Comparison of ENCODE assay signal across 23 mouse cellular contexts in the genomic region with DNA sequence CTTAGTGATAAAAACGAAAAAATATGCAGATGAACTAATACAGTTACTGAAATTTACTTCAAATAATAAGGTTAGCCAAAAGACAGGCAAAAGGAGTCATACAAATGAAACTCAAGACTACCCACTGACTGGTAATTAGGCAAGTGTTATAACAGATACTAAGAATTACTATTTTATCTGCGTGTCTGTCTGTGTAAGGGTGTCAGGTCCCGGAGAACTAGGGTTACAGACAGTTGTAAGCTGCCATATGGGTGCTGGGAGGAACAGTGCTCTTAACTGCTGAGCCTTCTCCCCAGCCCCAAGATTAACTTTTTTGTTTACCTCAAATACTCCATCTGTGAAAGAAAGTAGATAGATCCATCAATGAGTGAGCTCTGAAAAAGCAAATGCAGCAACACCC. TPM values are rescaled to one million over a fixed set of nuclear protein-coding genes. Genes with fewer than 3 reads are reported as not detected.
"Had no signal": no experiment of that assay in that cellular context is flagged by ENCODE, and none has a peak within 500 bp of the region (broad histone marks: within the 10 kb centered on the region; RNA-seq: fewer than 3 reads in every experiment).

No protein-coding gene starts in this region.

- ATAC-seq: intestine, embryonic 15.5 days; midbrain, embryonic 13.5 days; midbrain, embryonic 16.5 days had no signal

- H3K9me3 ChIP-seq: intestine, embryonic 15.5 days; limb, embryonic 10.5 days; limb, embryonic 13.5 days; lung, embryonic 15.5 days; midbrain, embryonic 13.5 days; neural tube, embryonic 13.5 days; stomach, embryonic 15.5 days had no signal

- H3K4me3 ChIP-seq: intestine, embryonic 15.5 days; layer of hippocampus, adult 2 months; limb, embryonic 10.5 days; limb, embryonic 13.5 days; lung, embryonic 15.5 days; midbrain, embryonic 13.5 days; myocyte; neural tube, embryonic 13.5 days; stomach, embryonic 15.5 days had no signal

- H3K4me2 ChIP-seq: intestine, embryonic 15.5 days; limb, embryonic 13.5 days; lung, embryonic 15.5 days; midbrain, embryonic 13.5 days; neural tube, embryonic 13.5 days; stomach, embryonic 15.5 days had no signal

- H3K27me3 ChIP-seq: intestine, embryonic 15.5 days; limb, embryonic 13.5 days; lung, embryonic 15.5 days; midbrain, embryonic 13.5 days; neural tube, embryonic 13.5 days; stomach, embryonic 15.5 days had no signal

- H3K4me1 ChIP-seq: intestine, embryonic 15.5 days; limb, embryonic 10.5 days; midbrain, embryonic 13.5 days; neural tube, embryonic 13.5 days; stomach, embryonic 15.5 days had no signal

- H3K27ac ChIP-seq: intestine, embryonic 15.5 days; layer of hippocampus, adult 2 months; limb, embryonic 10.5 days; limb, embryonic 13.5 days; lung, embryonic 15.5 days; midbrain, embryonic 13.5 days; neural tube, embryonic 13.5 days; stomach, embryonic 15.5 days had no signal

- H3K9ac ChIP-seq: intestine, embryonic 15.5 days; limb, embryonic 13.5 days; lung, embryonic 15.5 days; midbrain, embryonic 13.5 days; neural tube, embryonic 13.5 days; stomach, embryonic 15.5 days had no signal

- H3K36me3 ChIP-seq: intestine, embryonic 15.5 days; lung, embryonic 15.5 days; stomach, embryonic 15.5 days had no signal

- DNase-seq: kidney, adult 18-20 months; kidney, adult 9 months; kidney, postnatal 25 days; layer of hippocampus, adult 9-11 months; lung, adult 18-20 months; lung, postnatal 10 days; lung, postnatal 36 days; retina, postnatal 1 day; right cerebral cortex, postnatal 25 days; spleen, adult 18-20 months; thymus, postnatal 25 days had no signal

RNA-seq across cellular contexts. Expression of a gene that starts 56.6 kb away (rescaled TPM):
- total RNA-seq: liver, adult 2 months; monocyte, adult 5-6 weeks had no signal
- polyA plus RNA-seq: liver, adult 2 months; myocyte had no signal
